Mouse (Mus musculus) bone marrow macrophage, adult 2 months (primary cell): ENCODE results near the gene Gss.

Experiments
- CTCF ChIP-seq: IDR thresholded peaks from 2 replicates; pipeline ENCODE4 v1.5.1; 2012; ENCODE audit warnings: low read depth, mild to moderate bottlenecking, low read length, moderate library complexity
- POLR2A ChIP-seq: IDR thresholded peaks from 2 replicates; pipeline ENCODE4 v1.6.1; 2012; ENCODE audit warnings: mild to moderate bottlenecking, low read depth, low read length, borderline replicate concordance

DNA sequence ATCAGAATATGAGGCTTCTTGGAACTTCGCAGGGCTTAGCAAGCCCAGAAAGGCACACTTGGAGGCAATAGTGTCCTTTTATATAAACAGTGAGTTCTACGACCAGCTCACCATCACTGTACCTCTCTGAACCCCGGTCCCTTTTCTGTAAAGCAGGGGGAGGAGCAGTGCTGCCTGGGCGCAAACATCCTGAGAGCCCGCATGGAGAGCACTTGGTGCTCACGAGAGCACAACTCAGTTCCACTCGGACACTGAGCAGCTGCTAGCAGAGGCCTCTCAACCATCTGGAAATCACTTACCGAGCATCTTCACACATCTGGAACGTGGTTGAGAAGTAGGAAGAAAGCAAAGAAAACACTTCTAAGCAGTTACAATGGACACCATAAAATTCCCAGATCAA is 16.0 kb downstream of the Gss start:
- no peak for TF ChIP-seq CTCF
- TF ChIP-seq POLR2A, result no peak
